Mouse (Mus musculus) CD4-positive, CD25-positive, alpha-beta regulatory T cell, adult 2 months (primary cell): ENCODE data around the gene Zfp764.
"Not testable (repeated sequence)": the region's sequence is repeated elsewhere in the genome, so short reads cannot be mapped to it uniquely, and the experiment has no call there.

Experiments
- DNase-seq: peaks from one replicate; pipeline ENCODE4 v3.0.0-alpha.2; 2012; ENCODE audit warnings: low read depth, low spot score

The Zfp764 gene

DNA sequence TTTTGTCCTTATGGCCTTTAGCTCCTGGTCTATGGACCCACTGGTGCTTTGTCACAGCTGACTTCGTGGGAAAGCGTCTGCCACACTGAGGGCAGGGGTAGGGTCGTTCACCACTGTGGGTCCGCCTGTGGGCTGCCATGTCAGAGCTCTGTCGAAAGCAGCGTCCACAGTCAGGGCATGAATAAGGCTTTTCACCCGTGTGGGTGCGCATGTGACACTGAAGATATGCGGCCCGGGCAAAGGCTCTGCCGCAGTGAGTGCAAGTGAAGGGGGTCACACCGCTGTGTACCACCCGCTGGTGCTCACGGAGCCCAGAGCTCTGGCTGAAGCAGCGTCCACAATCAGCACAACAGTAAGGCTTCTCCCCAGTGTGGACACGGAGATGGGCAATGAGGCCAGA is 15.1 kb downstream of the Zfp764 start:
- no peak for DNase-seq

DNA sequence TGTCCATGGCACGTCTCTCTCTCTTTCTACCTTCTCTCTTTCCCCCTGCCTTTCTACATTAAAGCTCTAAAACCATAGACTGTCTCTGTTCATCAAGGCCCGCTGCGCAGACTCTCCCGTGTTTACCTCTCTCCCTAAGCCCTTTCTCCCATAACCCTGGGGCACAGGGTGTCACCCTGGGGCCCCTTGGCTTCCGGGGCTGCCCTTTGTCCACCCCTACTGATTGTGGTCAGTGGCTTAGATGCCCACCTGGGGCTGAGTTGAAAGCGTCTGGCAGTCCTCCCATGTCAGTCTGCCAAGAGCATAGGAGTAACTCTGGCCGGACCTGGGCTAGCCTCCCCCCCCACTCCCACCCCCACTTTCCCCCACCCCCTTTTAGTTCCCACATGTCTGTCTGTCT is 16.3 kb downstream of the Zfp764 start:
- DNase-seq, result no peak

GRCm38 (mm10) chr7:127388201-127388600 is 18.4 kb downstream of the Zfp764 start:
- DNase-seq, result not testable (repeated sequence)

GRCm38 (mm10) chr7:127386641-127387392 is 19.8 kb downstream of the Zfp764 start, which contains the start of gene 9130019O22Rik:
9130019O22Rik (minus strand) TSS chr7:127387166.
- peak; percentile 95 for DNase-seq

DNA sequence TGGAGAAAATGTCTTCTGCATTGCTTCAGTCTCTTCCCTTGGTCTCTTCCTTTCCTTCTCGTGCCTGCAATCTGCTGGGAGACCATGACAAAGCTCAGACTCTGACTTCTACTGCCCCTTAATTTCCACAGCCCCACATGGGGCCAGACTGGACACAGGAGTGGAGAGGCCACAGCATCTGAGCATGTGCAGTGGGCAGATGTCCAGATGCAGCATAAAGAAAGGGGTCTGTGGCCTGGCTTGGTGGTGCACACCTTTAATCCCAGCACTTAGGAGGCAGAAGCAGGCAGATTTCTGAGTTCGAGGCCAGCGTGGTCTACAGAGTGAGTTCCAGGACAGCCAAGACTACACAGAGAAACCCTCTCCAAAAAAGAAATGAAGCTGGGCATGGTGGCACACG is 21.1 kb downstream of the Zfp764 start:
- DNase-seq, result not testable (repeated sequence)

DNA sequence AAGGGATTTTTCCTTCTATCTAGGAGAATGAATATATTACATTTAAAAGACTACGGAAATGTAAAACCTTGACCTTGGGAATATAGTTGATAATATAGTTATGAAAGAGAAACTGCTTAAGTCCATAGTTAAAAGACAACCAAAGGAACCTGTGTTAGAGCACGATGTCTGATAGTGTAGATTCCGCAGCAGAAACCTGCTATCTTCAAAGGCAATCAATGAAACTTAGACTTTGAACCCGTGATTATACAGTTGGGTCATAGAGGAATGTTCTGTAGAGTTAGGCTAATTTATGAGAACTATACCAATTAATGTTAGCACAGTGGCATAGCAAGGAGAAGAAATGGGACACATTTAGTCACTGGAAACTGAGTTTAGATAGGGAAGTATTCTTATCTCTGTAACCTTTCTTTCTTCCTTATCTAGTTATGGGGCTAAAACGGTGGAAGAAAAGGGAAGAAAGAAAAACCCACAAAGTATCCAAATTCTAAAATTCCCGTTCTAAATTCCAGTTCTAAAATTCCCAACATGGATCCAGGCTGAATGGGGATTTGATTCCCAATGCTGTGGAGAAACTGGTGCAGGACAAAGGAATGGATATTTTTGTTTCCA is 28.2 kb downstream of the Zfp764 start:
- no peak for DNase-seq

- DNase-seq, result peak; percentile 97
These were observed 31.1 kb downstream of the Zfp764 start, which contains the start of gene Zfp747 for GRCm38 (mm10) chr7:127375271-127376245. Zfp747 (minus strand) TSS chr7:127376050.

DNA sequence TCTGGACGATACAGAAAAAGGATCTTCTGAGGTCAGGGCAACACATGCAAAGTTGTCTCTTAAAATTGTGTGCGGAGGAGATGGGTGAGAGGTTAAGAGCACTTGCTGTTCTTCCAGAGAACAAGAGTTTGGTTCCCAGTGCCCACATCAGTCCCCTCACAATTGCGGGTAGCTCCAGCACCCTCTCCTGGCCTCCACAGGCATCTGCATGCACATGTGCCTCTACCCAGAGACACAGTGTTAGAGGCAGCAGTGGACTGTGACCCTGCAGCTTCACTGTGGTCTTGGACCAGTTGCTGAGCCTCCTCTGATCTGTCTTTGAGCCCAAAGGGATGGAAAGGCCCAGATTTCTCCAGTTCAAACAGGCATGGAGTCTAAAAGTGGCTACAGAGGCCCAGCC is 34.8 kb downstream of the Zfp764 start:
- not testable (repeated sequence) for DNase-seq

GRCm38 (mm10) chr7:127371213-127371612 is 35.4 kb downstream of the Zfp764 start:
- DNase-seq, result no peak

- no peak for DNase-seq
These were observed 40.4 kb downstream of the Zfp764 start for GRCm38 (mm10) chr7:127366249-127366648.

GRCm38 (mm10) chr7:127364166-127364565 is 42.5 kb downstream of the Zfp764 start:
- DNase-seq, result no peak

DNA sequence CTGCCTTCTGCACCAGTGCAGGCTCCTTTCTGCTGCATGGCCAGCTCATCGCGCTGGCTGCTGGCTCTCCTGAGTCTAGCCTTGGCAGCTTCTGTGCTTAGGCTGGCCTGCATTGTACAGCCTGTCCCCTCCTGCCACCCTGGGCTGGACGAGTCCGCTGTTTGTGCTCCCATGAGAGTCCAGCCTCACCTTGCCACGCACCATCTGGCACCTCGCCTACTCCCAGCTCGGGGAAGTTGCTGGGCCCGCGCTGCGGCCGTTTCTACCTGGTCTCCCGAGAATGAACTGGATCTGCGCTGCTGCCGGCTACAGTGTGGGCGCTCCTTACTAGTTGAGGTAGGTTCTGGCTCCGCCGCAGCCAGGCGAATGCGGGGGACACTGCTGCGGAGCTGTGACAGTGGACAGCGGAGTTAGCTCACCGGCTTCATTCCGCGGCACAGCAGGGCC is 43.1 kb downstream of the Zfp764 start:
- no peak for DNase-seq

- peak; percentile 80 for DNase-seq
These were observed 44.2 kb downstream of the Zfp764 start for GRCm38 (mm10) chr7:127362418-127362817.

- DNase-seq, result no peak
These were observed 45.2 kb downstream of the Zfp764 start for GRCm38 (mm10) chr7:127361449-127361848.

- no peak for DNase-seq
These were observed 46.4 kb downstream of the Zfp764 start for GRCm38 (mm10) chr7:127360265-127360664.

- no peak for DNase-seq
These were observed 48.1 kb downstream of the Zfp764 start for GRCm38 (mm10) chr7:127358472-127358871.

DNA sequence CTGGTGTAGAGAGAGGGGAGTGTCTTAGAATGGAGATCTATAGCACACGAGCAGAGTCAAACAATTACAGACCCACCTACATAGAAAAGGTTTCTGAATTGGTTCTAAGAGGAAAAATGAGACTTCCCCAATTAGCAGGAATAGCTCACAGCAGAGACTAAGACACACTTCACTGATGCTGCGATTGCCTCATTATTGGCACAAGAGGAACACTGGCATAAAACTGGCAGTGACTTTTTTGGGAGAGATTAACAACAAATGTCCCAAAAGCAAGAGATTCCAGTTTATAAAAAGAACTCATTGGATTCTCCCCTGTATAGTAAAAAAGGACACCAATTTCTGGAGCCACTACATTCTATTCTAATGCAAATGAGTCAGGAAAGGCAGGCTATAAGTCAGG is 48.8 kb downstream of the Zfp764 start:
- DNase-seq, result no peak

- no peak for DNase-seq
These were observed 50.8 kb downstream of the Zfp764 start for GRCm38 (mm10) chr7:127355796-127356195.
